Mouse (Mus musculus): ENCODE results near the gene Fosl1.

- TF ChIP-seq CTCF (IDR thresholded peaks at IDR 0.05; ENCODE audit: borderline replicate concordance, extremely low read depth, insufficient read depth, insufficient read length) (no peak), POLR2A (IDR thresholded peaks at IDR 0.05; ENCODE audit: borderline replicate concordance, extremely low read depth, insufficient read depth, insufficient read length, poor library complexity, severe bottlenecking) (no peak)
These were observed 2.3 kb downstream of the Fosl1 start for GRCm38 (mm10) chr19:5449673-5450072.

All from brain, embryonic 14.5 days (tissue).